9 mouse cellular contexts compared by ENCODE assay signal in the genomic region with DNA sequence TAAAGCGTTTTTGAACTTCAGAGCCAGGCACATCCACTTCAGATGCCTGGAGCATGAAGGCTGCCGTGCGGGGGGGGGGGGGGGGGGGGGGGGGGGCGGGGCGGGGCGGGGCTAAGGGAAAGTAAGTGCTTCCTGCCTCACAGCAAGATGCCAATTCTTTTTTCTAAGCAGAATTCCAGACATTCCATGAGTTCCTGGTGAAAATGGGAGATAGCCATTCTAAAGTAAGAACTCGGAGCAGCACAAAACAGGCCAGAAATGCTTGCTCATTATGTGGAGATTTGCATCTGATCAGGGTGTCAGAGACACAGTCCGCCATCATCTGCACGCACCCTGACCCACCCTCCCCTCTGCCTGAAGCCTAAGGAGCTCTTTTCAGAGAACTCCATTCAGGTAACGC.
DNase-seq lines count a peak whose midpoint lies in the region; ATAC-seq lines count a peak whose summit lies in the region.
"Had no signal": no experiment of that assay in that cellular context is flagged by ENCODE, and none has a peak within 500 bp of the region (broad histone marks: within the 10 kb centered on the region; RNA-seq: fewer than 3 reads in every experiment).

No protein-coding gene starts in this region.

- H3K4me1 ChIP-seq in forebrain, embryonic 10.5 days = peaks cover 27% of the 10 kb centered on the region
- peaks cover 4% of the 10 kb centered on the region; the same call in 1 of the 2 replicates for H3K4me1 ChIP-seq in midbrain, embryonic 12.5 days

- peak overlapping the region; percentile 80 for H3K27ac ChIP-seq in forebrain, embryonic 10.5 days
- peak overlapping the region; percentile 39 for H3K27ac ChIP-seq in midbrain, embryonic 12.5 days (replicated peaks)

- ATAC-seq in midbrain, embryonic 12.5 days (ENCODE audit: low FRiP score, low read depth) = peak; percentile 78

- peak overlapping the region; percentile 40 for H3K4me3 ChIP-seq in forebrain, embryonic 10.5 days
- peak overlapping the region; percentile 32 for H3K4me3 ChIP-seq in midbrain, embryonic 12.5 days
- H3K4me3 ChIP-seq: myocyte had no signal

- peaks cover 4% of the 10 kb centered on the region; the same call in 1 of the 2 replicates for H3K36me3 ChIP-seq in forebrain, embryonic 10.5 days (replicated peaks)
- no peaks in the 10 kb centered on the region for H3K36me3 ChIP-seq in midbrain, embryonic 12.5 days

- H3K9me3 ChIP-seq in forebrain, embryonic 10.5 days = peaks cover 5% of the 10 kb centered on the region
- no peaks in the 10 kb centered on the region for H3K9me3 ChIP-seq in midbrain, embryonic 12.5 days

- under 1% methylated on average over 10 of the region's 10 CpGs for WGBS in forebrain, embryonic 10.5 days
- WGBS in midbrain, embryonic 12.5 days = 0% methylated on average over 5 of the region's 10 CpGs

- no peaks in the 10 kb centered on the region for H3K27me3 ChIP-seq in forebrain, embryonic 10.5 days (ENCODE audit: poor library complexity, severe bottlenecking)
- H3K27me3 ChIP-seq in midbrain, embryonic 12.5 days = no peaks in the 10 kb centered on the region; the same call in 1 of the 2 replicates

- peak overlapping the region; percentile 47 for H3K4me2 ChIP-seq in midbrain, embryonic 12.5 days (replicated peaks)

- peak; percentile 99 for DNase-seq in R1 (ENCODE audit: low read depth, low spot score)
- peak; percentile 49 for DNase-seq in forebrain, embryonic 10.5 days (ENCODE audit: extremely low spot score, low spot score)
- peak; percentile 33 to 74 for DNase-seq in kidney, adult 8-10 months
- no peak for DNase-seq in spleen, postnatal 10 days (ENCODE audit: low spot score in 2 of 2)
- DNase-seq in gastrocnemius, adult 8-10 months (ENCODE audit: low spot score in 2 of 2) = no peak
- no peak for DNase-seq in adrenal gland, postnatal 10 days
- DNase-seq in frontal cortex, postnatal 36 days (ENCODE audit: low spot score in 2 of 2) = no peak

- H3K9ac ChIP-seq in midbrain, embryonic 12.5 days (replicated peaks) = no peak overlapping the region

Comparison
In these comparisons a context has a peak if more than half of its experiments do, and no peak if none do; other contexts are left out.
1. DNase-seq: peak in R1 (single experiment), forebrain, embryonic 10.5 days (single experiment) and kidney, adult 8-10 months (2 of 2); none in spleen, postnatal 10 days (0 of 2), gastrocnemius, adult 8-10 months (0 of 2), adrenal gland, postnatal 10 days (single experiment) and frontal cortex, postnatal 36 days (0 of 2).